Mouse (Mus musculus) urinary bladder, adult 18-20 months (tissue): ENCODE data around the gene Lim2.

Experiments used
- DNase-seq, 2 experiments: peaks; one replicate each; pipeline ENCODE4 v3.0.0; 2022; ENCODE audit warnings: low spot score in 2 of 2, mixed read lengths in 2 of 2

Lim2 gene

DNA sequence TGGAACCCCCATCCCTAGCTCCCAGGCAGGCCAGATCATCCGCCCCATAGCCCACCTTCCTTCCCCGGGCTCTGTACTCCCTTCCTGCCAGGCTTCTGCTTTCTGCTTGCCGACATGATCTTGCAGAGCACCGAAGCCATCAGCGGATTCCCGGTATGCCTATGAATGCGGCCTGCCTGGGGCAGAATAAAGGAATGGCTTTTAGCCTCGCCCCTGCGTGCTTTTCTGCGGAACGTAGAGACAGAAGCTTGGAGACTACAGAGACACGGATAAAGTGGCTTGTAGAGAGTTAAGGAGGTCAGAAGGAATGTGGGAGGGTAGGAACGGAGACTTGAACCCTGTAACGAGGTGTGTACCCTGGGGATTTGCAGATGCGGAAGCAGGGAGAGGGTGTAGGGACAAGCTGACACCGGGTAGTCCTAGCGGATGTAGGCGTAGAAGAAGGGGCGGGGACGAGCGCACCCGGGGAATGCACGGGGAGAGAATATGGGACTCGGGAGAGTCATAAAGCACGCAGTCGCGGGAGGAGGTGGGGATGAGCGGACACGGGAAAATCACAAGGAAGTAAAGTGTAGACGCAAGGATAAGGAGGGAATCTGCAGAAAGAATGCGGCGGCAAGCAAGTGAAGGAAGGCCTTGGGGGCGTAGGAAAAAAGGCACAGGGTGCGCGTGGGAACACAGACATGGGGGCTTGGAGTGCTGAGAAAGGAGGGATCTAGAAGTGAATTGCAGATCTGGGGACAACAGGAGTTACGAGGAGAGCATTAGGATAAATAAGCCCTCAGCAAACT lies 15.9 kb downstream of the Lim2 start:
- DNase-seq: peak; percentile 76 to 81

- peak; percentile 79 to 94 for DNase-seq
Measured at GRCm38 (mm10) chr7:43443917-43444293, 16.4 kb downstream of the Lim2 start, which contains the start of the genes Etfb and Gm45233. TSS of gene Etfb (plus strand) at chr7:43444083. TSS of gene Gm45233 (plus strand) at chr7:43444128.

GRCm38 (mm10) chr7:43447801-43448200 lies 20.3 kb downstream of the Lim2 start:
- no peak for DNase-seq

GRCm38 (mm10) chr7:43448246-43448645 lies 20.8 kb downstream of the Lim2 start:
- no peak for DNase-seq

DNA sequence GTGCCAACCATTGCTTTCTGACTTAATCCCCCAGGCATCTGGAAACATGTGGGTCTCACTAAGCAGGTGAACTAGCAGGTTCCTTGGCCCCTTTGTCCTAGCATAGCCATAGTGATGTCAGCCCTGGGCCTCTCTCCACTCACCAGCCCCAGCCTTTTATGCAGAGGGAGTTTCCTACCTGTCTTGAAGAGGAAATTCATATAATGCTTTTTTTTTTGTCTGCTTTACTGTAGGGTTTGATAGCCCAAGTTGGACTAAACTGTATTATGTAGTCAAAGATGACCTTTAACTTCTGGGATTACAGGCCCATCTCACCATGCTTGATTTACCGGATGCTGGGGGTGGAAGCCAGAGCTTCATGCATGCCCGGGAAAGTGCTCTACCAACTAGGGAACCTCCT lies 22.3 kb downstream of the Lim2 start:
- DNase-seq: no peak

- no peak for DNase-seq
Measured at GRCm38 (mm10) chr7:43451726-43452125, 24.3 kb downstream of the Lim2 start.

DNA sequence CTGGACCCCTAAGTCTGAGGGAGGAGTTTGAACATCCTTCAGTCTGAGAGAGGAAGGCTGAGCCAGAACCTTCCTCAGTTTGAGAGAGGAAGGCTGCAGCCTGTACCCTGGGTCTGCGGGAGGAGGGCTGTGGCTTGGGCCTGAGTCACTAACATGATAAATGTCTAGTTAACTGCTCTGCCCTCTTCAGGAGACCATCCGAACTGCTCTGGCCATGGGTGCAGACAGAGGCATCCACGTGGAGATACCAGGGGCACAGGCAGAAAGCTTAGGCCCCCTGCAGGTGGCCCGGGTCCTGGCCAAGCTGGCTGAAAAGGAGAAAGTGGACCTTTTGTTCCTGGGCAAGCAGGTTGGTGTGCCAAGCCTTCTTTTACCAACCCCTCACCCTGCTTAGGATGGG lies 25.1 kb downstream of the Lim2 start:
- DNase-seq: no peak

GRCm38 (mm10) chr7:43453599-43454355 lies 26.3 kb downstream of the Lim2 start:
- no peak for DNase-seq

DNA sequence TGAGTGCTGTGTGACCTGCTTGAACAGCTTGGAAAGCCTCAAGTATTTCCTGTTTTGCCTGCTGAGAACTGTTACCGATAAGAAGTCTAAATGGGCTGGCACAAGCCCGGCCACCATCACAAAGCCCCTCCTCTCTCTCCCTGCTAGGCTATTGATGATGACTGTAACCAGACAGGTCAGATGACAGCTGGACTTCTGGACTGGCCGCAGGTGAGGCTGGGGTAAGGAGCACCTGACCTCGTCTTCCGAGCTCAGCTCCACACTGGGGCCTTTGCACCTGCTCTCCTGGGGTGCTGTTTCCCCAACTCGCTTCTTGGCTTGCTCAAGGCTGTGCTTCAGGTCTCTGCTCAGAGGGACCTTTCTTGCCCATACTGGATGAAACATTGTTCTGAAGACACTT lies 26.9 kb downstream of the Lim2 start:
- DNase-seq: no peak

- DNase-seq: no peak
Measured at GRCm38 (mm10) chr7:43462851-43463250, 35.4 kb downstream of the Lim2 start, which contains the start of gene Vsig10l. TSS of gene Vsig10l (plus strand) at chr7:43463151.

DNA sequence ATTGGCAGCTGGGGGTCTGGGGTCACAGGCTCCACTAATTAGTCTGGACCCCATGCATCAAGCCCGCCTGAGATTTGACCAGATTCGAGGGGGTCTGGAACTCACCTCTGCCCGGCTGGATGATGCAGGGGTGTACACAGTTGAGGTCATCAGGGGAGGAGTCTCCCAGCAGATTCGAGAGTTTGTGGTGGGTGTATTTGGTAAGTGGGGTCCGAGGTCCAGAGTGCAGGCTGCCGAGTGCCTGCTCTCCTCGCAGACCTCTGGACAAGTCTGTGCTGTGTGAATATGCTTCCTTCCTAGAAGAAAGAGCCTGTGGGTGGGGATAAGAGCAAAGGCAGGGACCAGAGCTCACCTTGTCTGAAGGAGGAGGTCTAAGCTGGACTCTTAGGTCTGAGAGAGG lies 36.5 kb downstream of the Lim2 start:
- no peak for DNase-seq

DNA sequence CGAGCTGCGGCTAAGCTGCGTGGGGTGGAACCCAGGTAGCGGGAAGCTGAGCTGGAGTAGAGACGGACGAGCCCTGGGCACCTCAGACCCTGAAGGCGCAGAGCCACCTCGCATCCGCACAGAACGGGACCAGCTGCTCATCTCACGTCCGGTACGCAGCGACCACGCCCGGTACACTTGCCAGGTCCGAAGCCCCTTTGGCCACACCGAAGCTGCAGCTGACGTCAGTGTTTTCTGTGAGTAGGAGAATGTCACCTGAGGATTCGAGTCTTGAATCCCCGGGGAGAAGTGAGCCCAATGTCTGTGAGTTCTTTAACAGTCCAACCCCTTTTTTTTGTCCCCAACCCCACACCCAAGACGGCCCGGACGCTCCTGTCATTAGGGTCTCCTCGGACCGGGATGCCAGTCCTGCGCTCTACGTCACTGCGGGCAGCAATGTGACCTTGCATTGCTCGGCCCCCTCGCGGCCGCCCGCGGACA lies 37.4 kb downstream of the Lim2 start:
- no peak for DNase-seq

DNA sequence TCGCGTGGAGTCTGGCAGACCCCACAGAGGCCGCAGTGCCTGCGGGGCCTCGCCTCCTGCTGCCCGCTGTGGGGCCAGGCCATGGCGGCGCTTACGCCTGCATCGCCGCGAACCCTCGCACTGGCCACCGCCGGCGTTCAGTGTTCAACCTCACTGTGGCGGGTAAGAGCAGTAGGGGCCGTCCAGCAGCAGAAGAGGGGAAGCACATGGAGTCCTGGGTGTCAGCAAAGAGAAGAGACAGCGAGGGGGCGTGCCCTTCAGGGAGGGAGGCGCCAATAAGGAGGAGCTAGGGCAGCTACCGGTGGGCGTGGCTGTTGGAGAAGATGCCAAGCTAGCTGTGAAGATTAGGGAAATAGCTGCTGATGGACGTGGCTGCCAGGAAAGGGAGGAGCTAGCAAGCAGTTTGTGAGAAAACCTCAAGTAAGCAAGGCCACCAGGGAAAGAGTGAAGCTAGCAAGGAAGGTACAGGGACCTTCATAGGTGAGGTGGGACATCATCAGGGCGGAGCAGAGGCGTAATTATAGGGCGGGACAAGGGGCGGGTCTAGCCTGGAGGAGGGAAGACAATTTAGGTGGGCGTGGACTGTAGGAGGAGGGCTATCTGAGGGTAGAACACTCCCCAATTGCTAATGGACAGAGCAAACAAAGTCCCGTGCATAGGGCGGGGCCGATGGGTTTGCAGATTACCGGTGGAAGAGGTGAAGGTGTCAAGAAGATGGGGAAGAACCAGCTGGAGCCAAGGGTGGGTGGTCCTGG lies 38.1 kb downstream of the Lim2 start:
- peak; percentile 80 for DNase-seq

- peak; percentile 61 to 79 for DNase-seq
Measured at GRCm38 (mm10) chr7:43466099-43466694, 38.7 kb downstream of the Lim2 start.

DNA sequence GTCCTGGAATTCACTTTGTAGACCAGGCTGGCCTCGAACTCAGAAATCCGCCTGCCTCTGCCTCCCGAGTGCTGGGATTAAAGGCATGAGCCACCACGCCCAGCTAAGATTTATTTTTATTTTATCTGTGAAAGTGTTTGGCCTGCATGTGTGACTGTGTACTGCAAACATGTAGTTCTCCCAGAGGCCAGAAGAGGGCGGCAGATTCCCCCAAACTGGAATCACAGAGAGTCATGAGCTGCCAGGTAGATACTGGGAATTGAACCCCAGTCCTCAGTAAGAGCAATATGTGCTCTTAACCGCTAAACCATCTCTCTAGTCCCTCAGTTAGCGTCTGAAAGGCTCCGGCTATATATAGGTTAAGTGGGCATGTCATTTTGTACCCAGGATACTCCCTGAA lies 42.9 kb downstream of the Lim2 start:
- no peak for DNase-seq

DNA sequence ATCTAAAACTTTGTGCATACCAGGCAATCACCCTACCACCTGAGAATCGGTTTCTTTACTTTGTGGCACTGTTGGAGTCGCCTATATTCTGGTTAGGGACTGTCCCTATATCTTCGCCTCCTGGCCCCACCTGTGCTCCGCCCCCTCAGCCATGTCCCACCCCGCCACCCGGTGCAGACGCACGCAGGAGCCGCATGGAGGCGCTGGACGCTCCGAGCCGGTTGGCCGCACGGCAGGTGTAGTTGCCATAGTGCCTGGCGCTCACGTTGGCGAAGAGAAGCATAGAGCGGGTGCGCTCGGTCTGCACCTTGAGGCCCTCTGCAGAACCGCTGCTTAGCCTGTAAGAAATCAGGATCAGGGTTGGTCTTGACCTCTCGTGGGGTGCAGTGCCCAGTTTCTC lies 48.2 kb downstream of the Lim2 start:
- no peak for DNase-seq

DNA sequence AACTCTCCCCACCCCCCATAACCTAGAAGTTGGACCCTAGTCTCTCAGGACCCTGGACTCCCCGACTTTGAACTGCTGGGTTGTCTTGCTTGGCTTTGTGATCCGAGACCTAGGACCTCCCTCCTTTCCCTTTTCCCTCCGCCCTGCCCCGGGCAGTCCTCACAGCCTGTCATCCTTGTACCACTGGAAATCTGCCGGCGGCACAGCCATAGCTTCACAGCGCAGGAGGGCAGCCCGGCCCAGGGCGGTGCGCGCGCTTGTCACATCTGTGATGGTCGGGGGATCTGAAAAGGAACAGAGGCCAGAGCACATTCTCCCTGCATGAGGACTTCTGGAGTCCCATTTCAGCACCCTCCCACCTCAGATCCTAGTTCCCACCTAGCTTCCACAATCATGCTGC lies 48.9 kb downstream of the Lim2 start:
- DNase-seq: no peak

DNA sequence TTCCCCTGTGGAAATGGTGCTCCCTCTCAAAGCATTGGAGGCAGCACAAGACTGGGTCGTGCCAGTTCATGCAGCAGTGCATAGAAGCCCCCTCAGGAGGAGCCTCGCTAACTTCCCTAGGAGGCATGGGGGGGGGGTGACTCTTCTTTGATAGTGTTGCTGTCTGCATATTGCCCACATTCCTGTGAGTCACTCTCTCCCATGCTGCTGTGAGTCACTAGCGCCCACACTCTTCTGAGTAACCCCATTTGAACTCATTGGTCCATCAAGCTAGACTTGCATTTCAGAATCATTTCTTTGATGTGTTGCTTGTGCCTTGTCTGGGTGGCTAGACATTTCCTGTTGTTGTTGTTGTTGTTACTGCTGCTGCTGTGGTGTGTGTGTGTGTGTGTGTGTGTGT lies 53.7 kb downstream of the Lim2 start:
- no peak for DNase-seq

- no peak for DNase-seq
Measured at GRCm38 (mm10) chr7:43482090-43482716, 54.7 kb downstream of the Lim2 start.

DNA sequence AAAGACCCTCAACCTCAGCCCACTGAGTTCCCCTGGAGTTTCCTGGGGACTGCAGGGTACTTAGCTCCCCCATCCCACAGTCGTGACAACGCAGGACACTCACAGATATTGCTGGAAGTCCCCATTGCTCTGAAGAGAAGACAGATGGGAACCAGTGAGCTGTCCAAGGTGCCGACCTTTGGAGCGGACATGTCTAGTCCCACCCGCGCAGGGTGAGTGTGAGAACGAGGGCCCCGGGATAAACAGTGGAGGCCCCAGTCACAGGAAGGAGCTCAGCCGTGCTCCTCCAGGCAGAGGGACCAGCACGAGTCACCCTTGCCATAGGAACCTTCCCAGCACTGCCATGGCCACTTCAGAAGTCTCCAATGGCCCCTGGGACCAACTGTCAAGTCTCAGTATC lies 55.8 kb downstream of the Lim2 start:
- no peak for DNase-seq
